Mouse (Mus musculus) liver, embryonic 11.5 days (tissue): ENCODE data around the gene Pnpla8. TPM values are rescaled to one million over a fixed set of nuclear protein-coding genes. Genes with fewer than 3 reads are reported as not detected.

Experiments used
- ATAC-seq: fragments of 200-750 bp; cut with Nextera tagmentation; replicated peaks from 2 replicates; pipeline ENCODE4 v1.8.0; 2017; ENCODE audit warnings: moderate number of reproducible peaks, mild to moderate bottlenecking, moderate TSS enrichment, moderate library complexity; ENCODE audit not compliant: low FRiP score
- DNase-seq: peaks from one replicate; pipeline ENCODE4 v3.0.0-alpha.2; 2017; ENCODE audit warnings: low spot score
- H3K27ac ChIP-seq: fragments of 300-500 bp; sonication (generic); 2 replicates; pipeline ENCODE4 v1.5.1; 2014; ENCODE audit warnings: mild to moderate bottlenecking, low read depth, low read length, control low read depth
- H3K27me3 ChIP-seq: fragments of 300-500 bp; sonication (generic); replicated peaks from 2 replicates; pipeline ENCODE4 v1.6.1; 2014; ENCODE audit warnings: low read length, mixed read lengths; ENCODE audit not compliant: control insufficient read depth, insufficient read depth
- H3K36me3 ChIP-seq: fragments of 300-500 bp; sonication (generic); 2 replicates; pipeline ENCODE4 v1.6.1; 2014; ENCODE audit warnings: mild to moderate bottlenecking, low read length, moderate library complexity, mixed read lengths; ENCODE audit not compliant: control insufficient read depth, insufficient read depth
- H3K4me1 ChIP-seq: fragments of 300-500 bp; sonication (generic); replicated peaks from 2 replicates; pipeline ENCODE4 v1.6.1; 2014; ENCODE audit warnings: low read length, mixed read lengths; ENCODE audit not compliant: control insufficient read depth, insufficient read depth
- H3K4me2 ChIP-seq: fragments of 300-500 bp; sonication (generic); 2 replicates; pipeline ENCODE4 v1.6.1; 2014; ENCODE audit warnings: mild to moderate bottlenecking, control low read depth, moderate library complexity
- H3K4me3 ChIP-seq: fragments of 300-500 bp; sonication (generic); 2 replicates; pipeline ENCODE4 v1.5.1; 2014; ENCODE audit warnings: low read depth, low read length, control low read depth
- H3K9ac ChIP-seq: fragments of 300-500 bp; sonication (generic); 2 replicates; pipeline ENCODE4 v1.6.1; 2014; ENCODE audit warnings: low read depth, low read length, control low read depth
- H3K9me3 ChIP-seq: fragments of 300-500 bp; sonication (generic); 2 replicates; pipeline ENCODE4 v1.6.1; 2016; ENCODE audit warnings: low read length, inconsistent platforms, mixed read lengths; ENCODE audit not compliant: control insufficient read depth
- WGBS: fragments of 180-500 bp; shearing (Covaris S2); extraction: QIAGEN DNeasy Blood & Tissue Kit; methylation state at CpG from one replicate; pipeline ENCODE4 v1.1.7; 2014; 5-methylcytosine and 5-hydroxymethylcytosine counted together
- polyA plus RNA-seq: library from polyadenylated mRNA; unstranded; fragments of >200 nt; fragmentation: Nextera tagmentation; extraction: Ambion mirVana; gene quantifications from 2 replicates; pipeline ENCODE4 v1.2.1, GENCODE M21; 2014

Pnpla8 gene
- polyA plus RNA-seq, 1 experiment from 2014 or later = 29.3 TPM

GRCm38 (mm10) chr12:44328381-44329315 is 107.5 kb downstream of the Pnpla8 start, which contains the start of gene Nrcam:
Gene Nrcam (plus strand): TSS chr12:44328885.
- Histone ChIP-seq H3K9ac (no peak within 1 kb of the TSS), H3K9me3 (no peaks in the 10 kb centered on the region), H3K4me2 (peak within 1 kb of the TSS; percentile 92), H3K4me1 (0 out of 2 replicates have a peak, but pooled peaks cover 3% of the 10 kb centered on the region), H3K27ac (no peak within 1 kb of the TSS), H3K36me3 (no peaks in the 10 kb centered on the region), H3K27me3 (peaks cover 35% of the 10 kb centered on the region), H3K4me3 (peak within 1 kb of the TSS; percentile 62)
- ATAC-seq (peak; percentile 42), DNase-seq (peak; percentile 65)
- 3% methylated on average over 71 of the region's 74 CpGs for WGBS

GRCm38 (mm10) chr12:44329316-44330215 is 108.4 kb downstream of the Pnpla8 start:
- H3K4me1 ChIP-seq = 0 out of 2 replicates have a peak, but pooled peaks cover 3% of the 10 kb centered on the region
- DNase-seq (peak; percentile 35), ATAC-seq (peak; percentile 13; the same call in 1 of the 2 replicates)
- no peaks in the 10 kb centered on the region for H3K36me3 ChIP-seq
- H3K27me3 ChIP-seq = peaks cover 35% of the 10 kb centered on the region
- peak overlapping the region; percentile 92 for H3K4me2 ChIP-seq
- WGBS = under 1% methylated on average over 61 of the region's 61 CpGs
- no peaks in the 10 kb centered on the region for H3K9me3 ChIP-seq
- H3K27ac ChIP-seq = no peak overlapping the region
- peak overlapping the region; percentile 62 for H3K4me3 ChIP-seq
- no peak overlapping the region for H3K9ac ChIP-seq

DNA sequence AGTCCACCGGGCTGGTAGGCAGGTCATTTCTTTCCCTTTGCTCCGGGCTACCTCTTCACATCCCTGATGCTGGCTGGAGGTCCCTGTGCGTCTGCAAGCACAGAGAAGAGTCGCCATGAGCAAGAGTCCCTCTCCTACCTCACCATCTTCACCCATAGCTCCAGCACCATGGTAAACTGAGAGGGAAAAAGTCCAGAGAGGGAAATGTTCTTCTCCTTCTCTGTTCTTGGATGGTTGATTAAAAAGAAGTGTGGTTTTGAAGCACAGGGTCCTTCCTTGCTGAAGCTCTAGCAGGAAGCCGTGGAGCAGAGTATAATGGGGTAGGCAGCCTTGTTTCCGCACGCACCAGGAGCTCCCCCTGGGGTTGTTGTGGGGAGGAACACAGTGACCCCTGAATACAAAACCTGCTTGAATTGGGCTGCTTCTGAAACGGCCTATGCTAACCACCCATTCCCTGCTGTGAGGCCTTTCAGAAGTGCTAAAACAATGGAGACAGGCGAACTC is 109.1 kb downstream of the Pnpla8 start:
- ATAC-seq = no peak
- H3K9me3 ChIP-seq = no peaks in the 10 kb centered on the region
- peak overlapping the region; percentile 62 for H3K4me3 ChIP-seq
- H3K27me3 ChIP-seq = peaks cover 35% of the 10 kb centered on the region
- no peak for DNase-seq
- WGBS = 4% methylated on average over 9 of the region's 9 CpGs
- 0 out of 2 replicates have a peak, but pooled peaks cover 3% of the 10 kb centered on the region for H3K4me1 ChIP-seq
- H3K4me2 ChIP-seq = peak overlapping the region; percentile 92
- no peak overlapping the region for H3K9ac ChIP-seq
- no peaks in the 10 kb centered on the region for H3K36me3 ChIP-seq
- H3K27ac ChIP-seq = no peak overlapping the region

DNA sequence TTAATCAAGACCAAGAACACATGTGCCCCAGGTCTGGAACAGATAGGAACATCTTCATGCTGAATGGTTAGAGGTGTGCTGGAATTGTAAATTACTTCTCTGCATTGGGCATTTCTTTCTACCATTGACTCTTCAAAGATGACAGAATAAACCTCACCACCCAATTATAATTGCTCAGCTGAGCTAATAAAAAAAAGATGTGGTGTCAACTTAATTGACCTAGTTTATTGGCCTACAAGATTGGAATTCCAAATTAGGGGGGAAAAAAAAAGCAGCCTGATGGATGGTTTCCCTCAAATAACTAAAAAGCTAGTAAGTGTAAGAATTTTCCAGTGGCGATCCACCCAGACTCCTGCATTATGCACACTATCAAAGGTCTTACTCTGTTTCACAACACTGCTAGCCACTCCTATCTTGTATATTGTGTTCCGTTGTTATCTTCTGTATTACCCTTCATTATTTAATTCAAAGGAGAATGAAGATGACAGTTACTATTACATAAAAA is 116.0 kb downstream of the Pnpla8 start:
- ATAC-seq (no peak), DNase-seq (no peak)
- Histone ChIP-seq H3K4me3 (no peak overlapping the region), H3K9me3 (no peaks in the 10 kb centered on the region), H3K9ac (no peak overlapping the region), H3K4me1 (no peaks in the 10 kb centered on the region), H3K4me2 (no peak overlapping the region), H3K27ac (no peak overlapping the region), H3K27me3 (no peaks in the 10 kb centered on the region), H3K36me3 (no peaks in the 10 kb centered on the region)
- 89% methylated on average over 2 of the region's 2 CpGs for WGBS

- H3K9ac ChIP-seq = no peak overlapping the region
- H3K4me1 ChIP-seq = no peaks in the 10 kb centered on the region
- DNase-seq = no peak
- no peaks in the 10 kb centered on the region for H3K36me3 ChIP-seq
- no peaks in the 10 kb centered on the region for H3K9me3 ChIP-seq
- H3K4me3 ChIP-seq = no peak overlapping the region
- H3K4me2 ChIP-seq = no peak overlapping the region
- WGBS = 71% methylated on average over 8 of the region's 8 CpGs
- no peaks in the 10 kb centered on the region for H3K27me3 ChIP-seq
- ATAC-seq = no peak
- H3K27ac ChIP-seq = no peak overlapping the region
Observed at GRCm38 (mm10) chr12:44338195-44338622, 117.0 kb downstream of the Pnpla8 start.

- no peak overlapping the region for H3K4me3 ChIP-seq
- no peak overlapping the region for H3K27ac ChIP-seq
- ATAC-seq = no peak
- no peaks in the 10 kb centered on the region for H3K36me3 ChIP-seq
- H3K27me3 ChIP-seq = no peaks in the 10 kb centered on the region
- H3K4me1 ChIP-seq = no peaks in the 10 kb centered on the region
- H3K4me2 ChIP-seq = no peak overlapping the region
- H3K9ac ChIP-seq = no peak overlapping the region
- DNase-seq = no peak
- H3K9me3 ChIP-seq = no peaks in the 10 kb centered on the region
- 64% methylated on average over 6 of the region's 6 CpGs for WGBS
Observed at GRCm38 (mm10) chr12:44344075-44344474, 122.9 kb downstream of the Pnpla8 start.

DNA sequence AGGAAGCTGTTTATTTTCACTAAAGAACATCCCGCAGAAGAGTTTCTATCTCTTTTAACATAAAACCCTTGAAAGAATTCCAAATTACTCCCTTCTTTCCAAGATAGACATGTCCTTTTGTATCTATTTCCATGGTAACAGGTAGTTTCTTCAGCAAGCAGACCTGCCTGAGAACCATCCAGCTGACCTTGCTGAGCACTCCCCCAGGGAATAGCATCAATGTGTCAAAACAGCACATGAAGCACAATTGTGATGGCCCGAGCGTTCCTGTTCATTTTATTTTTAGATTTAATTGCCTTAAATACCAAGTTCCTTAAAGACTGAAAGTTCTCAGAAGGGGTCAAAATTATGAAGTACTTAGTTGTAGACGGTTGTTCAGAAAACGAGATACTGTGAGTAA is 124.1 kb downstream of the Pnpla8 start:
- DNase-seq = no peak
- no peaks in the 10 kb centered on the region for H3K27me3 ChIP-seq
- no peaks in the 10 kb centered on the region for H3K4me1 ChIP-seq
- WGBS = 76% methylated on average over 5 of the region's 5 CpGs
- ATAC-seq = no peak
- H3K4me3 ChIP-seq = no peak overlapping the region
- no peaks in the 10 kb centered on the region for H3K36me3 ChIP-seq
- H3K9ac ChIP-seq = no peak overlapping the region
- H3K9me3 ChIP-seq = no peaks in the 10 kb centered on the region
- no peak overlapping the region for H3K27ac ChIP-seq
- H3K4me2 ChIP-seq = no peak overlapping the region

DNA sequence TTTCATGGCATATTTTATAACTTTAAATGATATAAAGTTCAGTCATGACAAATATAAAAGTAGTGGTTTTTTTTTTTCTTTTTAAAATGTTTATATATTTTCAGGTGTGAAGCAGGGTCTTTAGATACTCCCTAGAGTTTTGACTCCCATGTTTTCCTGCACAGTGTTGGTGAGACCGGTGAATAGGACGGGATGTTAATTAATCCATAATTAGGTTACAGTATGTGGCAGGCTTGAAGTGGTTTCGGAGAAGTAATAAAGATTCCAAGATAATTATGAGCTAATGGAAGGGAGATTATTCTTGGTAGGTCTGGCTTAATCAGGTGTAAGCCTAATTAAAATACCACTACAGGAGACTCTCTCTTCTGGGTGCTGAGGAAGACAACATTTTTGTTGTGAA is 125.0 kb downstream of the Pnpla8 start:
- no peak for ATAC-seq
- no peaks in the 10 kb centered on the region for H3K36me3 ChIP-seq
- H3K27ac ChIP-seq = no peak overlapping the region
- DNase-seq = no peak
- H3K4me2 ChIP-seq = no peak overlapping the region
- WGBS = 80% methylated on average over 3 of the region's 3 CpGs
- H3K9ac ChIP-seq = no peak overlapping the region
- no peaks in the 10 kb centered on the region for H3K27me3 ChIP-seq
- H3K4me1 ChIP-seq = no peaks in the 10 kb centered on the region
- no peak overlapping the region for H3K4me3 ChIP-seq
- H3K9me3 ChIP-seq = no peaks in the 10 kb centered on the region
